Mouse (Mus musculus): Measurements from ENCODE around the gene Gm9999. TPM values are rescaled to one million over a fixed set of nuclear protein-coding genes. Genes with fewer than 3 reads are reported as not detected.

The Gm9999 gene
- polyA plus RNA-seq, 1 experiment from 2014 or later, result not detected

- no peaks in the 10 kb centered on the region for H3K27me3 ChIP-seq (ENCODE audit: control insufficient read depth, insufficient read depth, low read length)
- H3K4me3 ChIP-seq (ENCODE audit: low read depth, low read length), result peak overlapping the region; percentile 55
- H3K9me3 ChIP-seq (ENCODE audit: control insufficient read depth, low read length), result no peaks in the 10 kb centered on the region
- peak overlapping the region; percentile 58; the same call in 1 of the 2 replicates for H3K9ac ChIP-seq (replicated peaks; ENCODE audit: low read depth, low read length)
- H3K4me1 ChIP-seq (ENCODE audit: control insufficient read depth, insufficient read depth, low read length), result peaks cover 30% of the 10 kb centered on the region
- H3K27ac ChIP-seq (ENCODE audit: low read depth, low read length), result peak overlapping the region; percentile 66; the same call in 1 of the 2 replicates
- 25% methylated on average over 21 of the region's 21 CpGs for WGBS
- no peaks in the 10 kb centered on the region for H3K36me3 ChIP-seq (ENCODE audit: control insufficient read depth, insufficient read depth, low read length)
- peak overlapping the region; percentile 61 for H3K4me2 ChIP-seq (ENCODE audit: low read depth, low read length)
- no peak for ATAC-seq (ENCODE audit: low read depth)
Observed at GRCm38 (mm10) chr7:47007109-47007780, 23.9 kb downstream of the Gm9999 start.

- Histone ChIP-seq H3K4me2 (ENCODE audit: low read depth, low read length) (peak overlapping the region; percentile 61), H3K9ac (replicated peaks; ENCODE audit: low read depth, low read length) (peak overlapping the region; percentile 58), H3K4me1 (ENCODE audit: control insufficient read depth, insufficient read depth, low read length) (peaks cover 26% of the 10 kb centered on the region), H3K27ac (ENCODE audit: low read depth, low read length) (peak overlapping the region; percentile 66), H3K9me3 (ENCODE audit: control insufficient read depth, low read length) (no peaks in the 10 kb centered on the region), H3K36me3 (ENCODE audit: control insufficient read depth, insufficient read depth, low read length) (no peaks in the 10 kb centered on the region), H3K27me3 (ENCODE audit: control insufficient read depth, insufficient read depth, low read length) (no peaks in the 10 kb centered on the region), H3K4me3 (ENCODE audit: low read depth, low read length) (peak overlapping the region; percentile 55)
- peak; percentile 64 for ATAC-seq (ENCODE audit: low read depth)
- WGBS, result under 1% methylated on average over 25 of the region's 25 CpGs
Observed at GRCm38 (mm10) chr7:47007818-47008167, 24.4 kb downstream of the Gm9999 start.

DNA sequence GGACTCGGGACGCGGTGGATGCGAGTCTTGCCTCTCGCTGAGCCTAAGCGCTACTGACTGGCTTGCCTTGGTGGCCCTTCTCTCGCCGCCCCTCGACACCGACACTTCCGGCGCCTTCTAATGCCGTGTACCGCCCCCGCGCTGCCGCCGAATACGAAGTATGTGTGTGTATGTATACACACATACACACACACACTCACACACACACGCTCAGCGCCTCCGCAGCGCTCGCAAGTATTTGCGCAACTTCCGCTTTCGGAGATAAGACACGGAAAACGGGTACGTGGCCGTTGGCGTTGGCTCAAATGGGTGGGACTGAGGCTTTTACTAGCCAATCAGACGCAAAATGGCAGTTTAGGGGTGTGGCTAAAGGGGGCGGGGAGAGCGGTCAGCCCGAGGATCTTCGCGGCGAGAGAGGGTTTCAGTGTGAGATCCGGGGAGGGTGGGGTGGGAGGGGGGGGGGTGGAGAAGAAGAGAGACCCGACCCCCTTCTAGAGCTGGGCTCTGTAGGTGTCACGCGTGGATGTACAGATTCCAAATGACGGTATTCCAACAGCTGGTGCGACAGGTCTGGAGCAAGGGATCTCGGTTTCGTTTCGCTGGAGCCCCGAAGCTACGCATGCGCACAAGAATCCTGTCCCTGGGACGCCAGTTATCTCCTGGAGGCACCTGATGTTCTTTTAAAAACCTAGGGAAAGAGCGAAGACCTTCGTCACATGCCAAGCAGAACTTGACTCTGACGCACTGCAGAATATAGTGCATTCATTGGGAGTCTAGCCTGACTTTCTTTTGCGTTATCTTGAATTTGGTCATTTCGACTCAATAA lies 25.0 kb downstream of the Gm9999 start, which contains the start of gene Spty2d1:
TSS of gene Spty2d1 (minus strand) at position 244 of the 826 bp plus-strand sequence.
- peak within 1 kb of the TSS; percentile 67 for H3K4me2 ChIP-seq (ENCODE audit: low read depth, low read length)
- 1% methylated on average over 57 of the region's 57 CpGs for WGBS
- no peaks in the 10 kb centered on the region for H3K9me3 ChIP-seq (ENCODE audit: control insufficient read depth, low read length)
- no peaks in the 10 kb centered on the region for H3K27me3 ChIP-seq (ENCODE audit: control insufficient read depth, insufficient read depth, low read length)
- ATAC-seq (ENCODE audit: low read depth), result peak; percentile 97
- peak within 1 kb of the TSS; percentile 59 for H3K9ac ChIP-seq (replicated peaks; ENCODE audit: low read depth, low read length)
- peak within 1 kb of the TSS; percentile 69 for H3K27ac ChIP-seq (ENCODE audit: low read depth, low read length)
- peaks cover 22% of the 10 kb centered on the region for H3K4me1 ChIP-seq (ENCODE audit: control insufficient read depth, insufficient read depth, low read length)
- H3K36me3 ChIP-seq (ENCODE audit: control insufficient read depth, insufficient read depth, low read length), result no peaks in the 10 kb centered on the region
- peak within 1 kb of the TSS; percentile 55 for H3K4me3 ChIP-seq (ENCODE audit: low read depth, low read length)

- Histone ChIP-seq H3K9ac (replicated peaks; ENCODE audit: low read depth, low read length) (no peak overlapping the region), H3K27me3 (ENCODE audit: control insufficient read depth, insufficient read depth, low read length) (no peaks in the 10 kb centered on the region), H3K9me3 (ENCODE audit: control insufficient read depth, low read length) (no peaks in the 10 kb centered on the region), H3K4me1 (ENCODE audit: control insufficient read depth, insufficient read depth, low read length) (peaks cover 14% of the 10 kb centered on the region; the same call in 1 of the 2 replicates), H3K27ac (ENCODE audit: low read depth, low read length) (no peak overlapping the region), H3K4me3 (ENCODE audit: low read depth, low read length) (no peak overlapping the region), H3K4me2 (ENCODE audit: low read depth, low read length) (no peak overlapping the region), H3K36me3 (ENCODE audit: control insufficient read depth, insufficient read depth, low read length) (no peaks in the 10 kb centered on the region)
- 56% methylated on average over 9 of the region's 9 CpGs for WGBS
- no peak for ATAC-seq (ENCODE audit: low read depth)
Observed at GRCm38 (mm10) chr7:47013131-47013767, 29.9 kb downstream of the Gm9999 start.

- no peaks in the 10 kb centered on the region for H3K9me3 ChIP-seq (ENCODE audit: control insufficient read depth, low read length)
- no peaks in the 10 kb centered on the region for H3K36me3 ChIP-seq (ENCODE audit: control insufficient read depth, insufficient read depth, low read length)
- ATAC-seq (ENCODE audit: low read depth), result no peak
- H3K4me2 ChIP-seq (ENCODE audit: low read depth, low read length), result no peak overlapping the region
- peaks cover 7% of the 10 kb centered on the region; the same call in 1 of the 2 replicates for H3K4me1 ChIP-seq (ENCODE audit: control insufficient read depth, insufficient read depth, low read length)
- H3K9ac ChIP-seq (replicated peaks; ENCODE audit: low read depth, low read length), result no peak overlapping the region
- 55% methylated on average over 10 of the region's 11 CpGs for WGBS
- no peak overlapping the region for H3K27ac ChIP-seq (ENCODE audit: low read depth, low read length)
- no peak overlapping the region for H3K4me3 ChIP-seq (ENCODE audit: low read depth, low read length)
- no peaks in the 10 kb centered on the region for H3K27me3 ChIP-seq (ENCODE audit: control insufficient read depth, insufficient read depth, low read length)
Observed at GRCm38 (mm10) chr7:47014564-47015389, 31.4 kb downstream of the Gm9999 start.

- H3K9ac ChIP-seq (replicated peaks; ENCODE audit: low read depth, low read length), result no peak overlapping the region; the same call in 1 of the 2 replicates
- H3K27me3 ChIP-seq (ENCODE audit: control insufficient read depth, insufficient read depth, low read length), result no peaks in the 10 kb centered on the region
- no peaks in the 10 kb centered on the region for H3K36me3 ChIP-seq (ENCODE audit: control insufficient read depth, insufficient read depth, low read length)
- WGBS, result 12% methylated on average over 6 of the region's 6 CpGs
- peak; percentile 96 for ATAC-seq (ENCODE audit: low read depth)
- H3K9me3 ChIP-seq (ENCODE audit: control insufficient read depth, low read length), result no peaks in the 10 kb centered on the region
- no peak overlapping the region; the same call in 1 of the 2 replicates for H3K27ac ChIP-seq (ENCODE audit: low read depth, low read length)
- peaks cover 4% of the 10 kb centered on the region; the same call in 1 of the 2 replicates for H3K4me1 ChIP-seq (ENCODE audit: control insufficient read depth, insufficient read depth, low read length)
- peak overlapping the region; percentile 42 for H3K4me2 ChIP-seq (ENCODE audit: low read depth, low read length)
- no peak overlapping the region for H3K4me3 ChIP-seq (ENCODE audit: low read depth, low read length)
Observed at GRCm38 (mm10) chr7:47015390-47016065, 32.1 kb downstream of the Gm9999 start.

DNA sequence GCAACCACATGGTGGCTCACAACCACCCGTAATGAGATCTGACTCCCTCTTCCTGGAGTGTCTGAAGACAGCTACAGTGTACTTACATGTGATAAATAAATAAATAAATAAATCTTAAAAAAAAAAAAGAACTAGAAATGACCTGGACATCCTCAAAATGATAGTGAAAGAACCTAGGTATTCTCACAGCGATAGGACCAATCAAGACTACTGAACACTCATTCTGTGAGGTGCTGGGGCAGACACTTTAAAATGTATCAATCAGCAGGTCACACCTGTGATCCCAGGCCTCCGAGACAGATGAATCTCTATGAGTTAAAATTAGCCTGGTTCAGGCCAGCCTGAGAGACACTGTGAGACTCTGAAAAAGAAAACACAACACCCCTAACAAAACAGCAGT lies 33.2 kb downstream of the Gm9999 start:
- Histone ChIP-seq H3K9me3 (ENCODE audit: control insufficient read depth, low read length) (no peaks in the 10 kb centered on the region), H3K4me3 (ENCODE audit: low read depth, low read length) (no peak overlapping the region), H3K4me1 (ENCODE audit: control insufficient read depth, insufficient read depth, low read length) (peaks cover 4% of the 10 kb centered on the region; the same call in 1 of the 2 replicates), H3K27me3 (ENCODE audit: control insufficient read depth, insufficient read depth, low read length) (no peaks in the 10 kb centered on the region), H3K27ac (ENCODE audit: low read depth, low read length) (no peak overlapping the region), H3K36me3 (ENCODE audit: control insufficient read depth, insufficient read depth, low read length) (no peaks in the 10 kb centered on the region), H3K4me2 (ENCODE audit: low read depth, low read length) (no peak overlapping the region), H3K9ac (replicated peaks; ENCODE audit: low read depth, low read length) (no peak overlapping the region)
- whole genome bisulfite sequencing, result 78% methylated on average over 3 of the region's 3 CpGs
- no peak for ATAC-seq (ENCODE audit: low read depth)

- H3K9ac ChIP-seq (replicated peaks; ENCODE audit: low read depth, low read length), result no peak overlapping the region
- no peak for ATAC-seq (ENCODE audit: low read depth)
- WGBS, result 69% methylated on average over 7 of the region's 7 CpGs
- H3K27me3 ChIP-seq (ENCODE audit: control insufficient read depth, insufficient read depth, low read length), result no peaks in the 10 kb centered on the region
- no peaks in the 10 kb centered on the region for H3K9me3 ChIP-seq (ENCODE audit: control insufficient read depth, low read length)
- H3K4me3 ChIP-seq (ENCODE audit: low read depth, low read length), result no peak overlapping the region
- H3K36me3 ChIP-seq (ENCODE audit: control insufficient read depth, insufficient read depth, low read length), result no peaks in the 10 kb centered on the region
- no peak overlapping the region for H3K4me2 ChIP-seq (ENCODE audit: low read depth, low read length)
- peaks cover 4% of the 10 kb centered on the region; the same call in 1 of the 2 replicates for H3K4me1 ChIP-seq (ENCODE audit: control insufficient read depth, insufficient read depth, low read length)
- no peak overlapping the region for H3K27ac ChIP-seq (ENCODE audit: low read depth, low read length)
Observed at GRCm38 (mm10) chr7:47017146-47017545, 33.8 kb downstream of the Gm9999 start.

Measured in neural tube, embryonic 14.5 days (tissue).